Mouse (Mus musculus) 416B (cell line): ENCODE results near the gene Gm28539.
"Not testable (repeated sequence)": the region's sequence is repeated elsewhere in the genome, so short reads cannot be mapped to it uniquely, and the experiment has no call there.

Experiments
- DNase-seq: peaks from one replicate; pipeline ENCODE4 v3.0.0; 2011; ENCODE audit warnings: low read depth

Gm28539 gene

GRCm38 (mm10) chr16:18955070-18955469 lies 118.7 kb downstream of the Gm28539 start:
- DNase-seq: no peak

DNA sequence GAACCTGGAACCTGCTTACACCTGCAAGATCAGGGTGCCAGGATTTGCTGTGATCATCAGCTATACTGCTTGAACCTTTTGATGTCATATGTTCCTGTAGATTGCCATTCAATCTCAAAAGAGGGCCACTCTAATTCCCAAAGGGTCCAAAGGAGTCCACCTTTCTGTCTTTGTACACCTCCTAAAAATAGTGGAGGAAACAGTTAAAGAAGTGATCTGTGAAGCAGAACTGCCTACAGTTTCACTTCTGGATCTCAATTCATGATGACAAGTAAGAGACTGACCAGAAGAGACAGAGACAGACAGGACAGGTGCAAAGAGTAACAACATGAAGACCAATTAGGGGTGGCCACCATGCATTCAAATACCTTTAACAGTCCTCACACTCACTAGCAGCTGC lies 127.1 kb downstream of the Gm28539 start:
- DNase-seq: no peak

- DNase-seq: no peak
Measured at GRCm38 (mm10) chr16:18969420-18970128, 133.2 kb downstream of the Gm28539 start.

DNA sequence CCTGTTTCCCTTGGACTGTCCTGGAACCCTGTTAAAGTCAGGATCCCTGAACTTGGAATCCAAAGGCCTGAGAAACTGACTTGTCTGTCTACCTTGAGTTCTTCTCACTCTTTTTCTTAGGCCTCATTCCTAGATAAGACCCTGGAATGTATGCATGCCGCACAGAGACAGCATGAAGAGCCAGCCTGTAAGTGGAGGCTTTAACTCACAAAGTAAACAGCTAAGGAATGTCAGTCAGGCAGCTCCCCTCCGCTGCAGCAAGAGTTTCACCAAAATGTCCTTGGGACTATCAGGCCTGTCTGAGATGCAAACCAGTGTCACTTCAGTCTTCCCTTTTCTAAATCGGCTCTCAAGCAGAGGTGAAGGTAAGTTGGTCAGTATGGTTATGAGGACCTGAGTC lies 134.5 kb downstream of the Gm28539 start:
- DNase-seq: no peak

DNA sequence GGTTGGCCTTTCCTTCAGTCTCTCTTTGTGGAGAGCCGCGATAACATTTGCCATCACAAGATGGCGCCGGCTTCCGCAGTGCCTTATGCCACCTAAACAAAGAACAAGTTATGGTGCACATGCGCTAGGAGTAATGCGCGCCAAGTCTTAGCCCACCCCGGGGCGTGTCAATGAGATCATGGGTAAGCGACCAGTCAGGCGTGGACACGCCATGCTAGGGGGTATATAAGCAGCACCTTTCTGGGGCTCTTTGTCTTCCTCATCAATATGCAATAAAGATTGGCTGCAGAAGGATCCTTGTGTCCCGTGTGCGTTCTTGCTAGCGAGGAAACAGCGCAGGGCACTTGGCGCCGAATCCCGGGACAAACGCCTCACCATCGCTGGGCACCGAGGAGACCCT lies 139.3 kb downstream of the Gm28539 start:
- DNase-seq: not testable (repeated sequence)

DNA sequence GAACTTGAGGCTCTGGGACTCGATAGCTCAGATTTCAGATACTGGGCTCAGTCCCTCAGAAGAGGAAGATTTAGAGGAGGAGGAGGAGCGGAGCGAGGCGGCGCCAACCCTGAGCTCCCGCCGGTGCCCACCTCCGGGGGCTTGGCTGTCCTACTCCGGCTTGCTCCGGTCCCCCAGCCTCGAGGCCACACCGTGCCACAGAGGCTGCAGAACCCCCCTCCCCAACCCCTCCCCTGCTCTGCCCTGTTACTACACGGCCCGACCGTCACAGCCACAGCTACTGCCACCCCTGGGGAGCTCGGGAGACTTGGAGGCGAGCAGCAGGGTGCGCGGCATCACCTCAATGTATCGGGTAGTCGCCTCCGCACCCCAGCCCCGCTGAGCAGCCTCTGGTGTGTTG lies 139.9 kb downstream of the Gm28539 start:
- no peak for DNase-seq

GRCm38 (mm10) chr16:18986381-18986780 lies 150.0 kb downstream of the Gm28539 start:
- no peak for DNase-seq

DNA sequence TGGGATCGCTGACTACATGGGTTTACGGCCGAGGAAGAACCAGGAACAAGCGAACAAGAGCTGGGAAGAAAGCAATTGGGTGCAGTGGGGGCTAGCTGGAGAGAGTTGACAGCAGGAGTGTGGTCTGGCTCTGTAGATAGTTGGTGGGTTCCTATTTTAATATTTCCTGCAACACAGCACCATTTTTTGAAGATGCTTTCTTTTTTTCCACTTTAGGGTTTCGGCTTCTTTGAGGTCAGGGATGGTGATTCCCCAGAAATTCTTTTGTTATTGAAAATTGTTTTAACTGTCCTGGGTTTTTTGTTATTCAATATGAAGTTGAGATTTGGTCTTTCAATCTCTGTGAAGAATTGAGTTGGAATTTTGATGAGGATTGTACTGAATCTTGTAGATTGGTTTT lies 150.5 kb downstream of the Gm28539 start:
- no peak for DNase-seq

DNA sequence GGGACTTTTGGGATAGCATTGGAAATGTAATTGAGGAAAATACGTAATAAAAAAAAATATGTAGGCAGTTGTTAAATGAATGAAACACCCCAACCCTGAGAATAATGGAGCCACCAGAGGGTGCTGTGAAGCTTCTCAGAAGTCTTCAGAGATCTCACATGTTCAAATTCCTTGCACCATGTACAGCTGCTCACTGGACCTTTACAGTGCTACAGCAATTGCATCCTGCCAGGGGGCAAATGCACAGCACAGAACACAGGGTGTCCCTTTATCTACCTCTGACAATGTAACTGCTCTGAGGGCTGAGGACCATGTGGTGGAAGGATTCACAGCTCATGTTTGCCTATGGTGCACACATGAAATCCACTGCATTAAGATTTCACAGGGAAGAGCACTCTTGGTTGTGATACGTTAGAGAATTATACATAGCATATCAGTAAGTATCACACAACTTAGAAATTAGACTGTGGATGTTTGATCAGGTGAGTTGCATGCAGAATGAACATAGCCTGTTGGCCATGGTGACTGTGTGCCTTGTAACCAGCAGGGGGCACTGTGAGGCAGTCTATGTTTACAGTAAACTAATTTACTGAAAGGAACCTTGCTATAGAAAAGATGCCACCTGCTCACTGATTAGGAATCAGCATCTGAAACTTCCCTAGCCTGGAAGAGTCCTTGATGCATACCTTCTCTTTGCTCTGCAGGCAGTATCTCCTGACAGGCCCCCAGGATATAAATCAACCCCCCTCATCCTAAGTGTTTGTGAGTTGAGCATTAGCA lies 166.4 kb downstream of the Gm28539 start:
- DNase-seq: peak; percentile 55

DNA sequence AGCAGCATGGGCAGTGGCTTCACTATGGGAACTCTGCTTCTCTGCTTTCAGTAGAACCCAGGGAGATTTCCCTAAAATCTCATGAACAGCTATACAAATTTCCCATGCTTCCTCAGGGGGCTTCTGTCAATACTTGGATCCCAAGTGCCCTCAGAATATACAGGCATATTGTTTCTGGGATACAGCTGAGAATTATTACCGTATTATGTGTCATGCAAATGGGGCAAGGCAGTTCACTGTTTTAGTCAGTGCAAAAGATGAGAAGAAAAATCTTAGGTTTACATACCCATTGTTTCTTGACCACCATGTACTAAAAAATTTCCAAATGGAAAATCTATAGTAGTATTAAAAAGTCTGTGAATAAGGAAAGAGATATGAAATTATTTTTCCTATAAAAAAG lies 167.4 kb downstream of the Gm28539 start:
- no peak for DNase-seq

DNA sequence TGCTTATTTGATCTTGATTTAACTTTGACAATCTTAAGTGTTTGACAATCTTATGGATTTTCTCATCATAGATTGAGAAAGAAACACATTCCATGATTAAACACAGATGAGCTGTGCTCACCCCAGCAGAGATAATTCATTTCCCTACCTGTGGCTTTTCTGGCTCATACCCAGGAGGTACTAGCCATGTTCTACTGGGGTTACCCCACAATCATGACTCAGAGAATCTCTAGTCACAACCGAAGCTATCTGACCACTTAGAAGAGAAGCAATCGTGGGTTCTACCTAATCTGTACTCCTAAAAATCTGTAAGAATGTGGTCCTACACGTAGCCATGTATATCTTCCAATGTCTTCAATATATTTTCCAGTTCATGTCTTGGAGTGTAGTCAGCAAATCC lies 168.9 kb downstream of the Gm28539 start:
- DNase-seq: no peak
